Mouse (Mus musculus): ENCODE measurements around the gene Abhd17c.

GRCm38 (mm10) chr7:84132704-84133103 is 19.0 kb downstream of the Abhd17c start:
- TF ChIP-seq CTCF (IDR thresholded peaks at IDR 0.05; ENCODE audit: low read depth, low read length), result no peak
- TF ChIP-seq TAL1 (conservative IDR thresholded peaks at IDR 0.05; ENCODE audit: low read depth, low read length), result no peak
